Mouse (Mus musculus) spleen, adult 2 months (tissue): ENCODE measurements around the gene Pmf1. TPM values are rescaled to one million over a fixed set of nuclear protein-coding genes. Genes with fewer than 3 reads are reported as not detected.

ENCODE experiments used
- DNase-seq, 2 experiments: peaks; one replicate each; pipeline versions ENCODE4 v3.0.0 to v3.0.0-alpha.2; 2012 to 2021; ENCODE audit warnings: low spot score in 2 of 2, low read depth in 1 of 2
- H3K27ac ChIP-seq: fragments of 200-500 bp; 2 replicates; pipeline ENCODE4 v1.5.1; 2012; ENCODE audit warnings: low read length, inconsistent platforms; ENCODE audit not compliant: insufficient read depth
- H3K27me3 ChIP-seq: fragments of 200-500 bp; 2 replicates; pipeline ENCODE4 v1.6.1; 2012; ENCODE audit warnings: mild to moderate bottlenecking, moderate library complexity, low read length, inconsistent platforms; ENCODE audit not compliant: control insufficient read depth, insufficient read depth
- H3K36me3 ChIP-seq: fragments of 200-500 bp; 2 replicates; pipeline ENCODE4 v1.6.1; 2012; ENCODE audit warnings: mild to moderate bottlenecking, low read length, inconsistent platforms; ENCODE audit not compliant: control insufficient read depth, insufficient read depth
- H3K4me1 ChIP-seq: fragments of 200-500 bp; 2 replicates; pipeline ENCODE4 v1.6.1; 2011; ENCODE audit warnings: inconsistent platforms; ENCODE audit not compliant: control insufficient read depth, insufficient read depth, insufficient read length
- H3K4me3 ChIP-seq: fragments of 200-500 bp; 2 replicates; pipeline ENCODE4 v1.5.1; 2011; ENCODE audit warnings: mild to moderate bottlenecking, inconsistent platforms; ENCODE audit not compliant: insufficient read depth, insufficient read length; ENCODE audit errors: extremely low read depth
- CTCF ChIP-seq: fragments of 200-500 bp; IDR thresholded peaks from 2 replicates; pipeline ENCODE4 v1.5.1; 2011; ENCODE audit warnings: mild to moderate bottlenecking, inconsistent platforms; ENCODE audit not compliant: insufficient read depth, insufficient read length, insufficient replicate concordance; ENCODE audit errors: extremely low read depth
- POLR2A ChIP-seq: fragments of 200-500 bp; IDR thresholded peaks from 2 replicates; pipeline ENCODE4 v1.6.1; 2011; ENCODE audit warnings: low read depth, low read length, inconsistent platforms
- WGBS: fragments of 180-500 bp; shearing (Covaris S2); methylation state at CpG from one replicate; pipeline ENCODE4 v1.1.7; 2018; 5-methylcytosine and 5-hydroxymethylcytosine counted together
- polyA plus RNA-seq: library from polyadenylated mRNA; depleted of rRNA; stranded (reverse); fragments of >200 nt; gene quantifications from 2 replicates; pipeline ENCODE4 v1.2.3, GENCODE M21; 2012

Pmf1 gene
- polyA plus RNA-seq, 1 experiment: 67.6 TPM

- TF ChIP-seq CTCF (no peak), POLR2A (no peak)
- Histone ChIP-seq H3K4me3 (peak overlapping the region; percentile 32; the same call in 1 of the 2 replicates), H3K36me3 (no peaks in the 10 kb centered on the region), H3K4me1 (peaks cover 29% of the 10 kb centered on the region; the same call in 1 of the 2 replicates), H3K27me3 (no peaks in the 10 kb centered on the region), H3K27ac (peak overlapping the region; percentile 89)
- WGBS: 26% methylated on average over 9 of the region's 9 CpGs
- no peak for DNase-seq
Measured at GRCm38 (mm10) chr3:88454762-88455587, 44.8 kb upstream of the Pmf1 start.

DNA sequence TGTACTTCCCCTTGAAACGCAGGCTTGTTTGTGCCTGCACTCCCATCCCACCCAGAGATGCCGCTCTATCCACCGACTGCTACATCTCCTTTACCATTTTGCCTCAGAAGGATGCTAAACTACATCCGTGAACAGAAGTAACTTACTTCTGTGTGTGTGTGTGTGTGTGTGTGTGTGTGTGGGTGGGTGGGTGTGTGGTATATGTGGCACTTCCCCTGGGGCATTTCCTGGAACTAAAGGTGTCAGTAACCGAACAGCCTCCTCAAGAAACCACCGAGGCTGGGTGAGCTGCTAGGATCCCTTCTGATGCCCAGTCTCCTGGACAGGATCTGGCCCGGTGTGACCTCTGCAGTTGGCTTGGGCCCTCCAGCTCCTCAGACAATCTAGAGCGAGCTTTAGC lies 43.9 kb upstream of the Pmf1 start:
- peak; percentile 49 to 55 for DNase-seq
- Histone ChIP-seq H3K36me3 (no peaks in the 10 kb centered on the region), H3K4me3 (peak overlapping the region; percentile 32; the same call in 1 of the 2 replicates), H3K27me3 (no peaks in the 10 kb centered on the region), H3K4me1 (peaks cover 29% of the 10 kb centered on the region; the same call in 1 of the 2 replicates), H3K27ac (peak overlapping the region; percentile 89)
- 11% methylated on average over 8 of the region's 8 CpGs for WGBS
- peak; percentile 31 for TF ChIP-seq POLR2A
- TF ChIP-seq CTCF: no peak

DNA sequence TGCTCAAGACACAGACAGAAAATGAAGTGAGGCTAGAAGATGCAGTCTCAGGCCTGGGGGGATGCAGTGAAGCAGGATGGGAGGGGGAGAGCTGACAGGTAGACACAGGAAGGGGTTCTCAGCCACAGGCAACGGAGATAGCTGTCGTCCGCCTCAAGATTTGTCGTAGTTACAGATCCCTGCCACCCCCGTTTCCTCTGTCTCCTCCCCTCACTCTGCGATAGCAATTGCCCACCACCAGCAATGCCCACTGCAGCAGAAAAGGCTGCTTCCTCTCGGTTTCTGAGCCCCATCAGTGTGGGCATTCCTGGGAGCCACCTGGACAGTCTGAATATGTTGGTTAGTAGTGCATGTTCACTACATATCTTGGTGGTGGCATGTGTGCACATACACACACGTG lies 43.2 kb upstream of the Pmf1 start:
- Histone ChIP-seq H3K27ac (peak overlapping the region; percentile 79), H3K36me3 (no peaks in the 10 kb centered on the region), H3K4me1 (peaks cover 29% of the 10 kb centered on the region; the same call in 1 of the 2 replicates), H3K27me3 (no peaks in the 10 kb centered on the region), H3K4me3 (peak overlapping the region; percentile 27; the same call in 1 of the 2 replicates)
- 14% methylated on average over 8 of the region's 8 CpGs for WGBS
- peak in 1 of 2 experiments; percentile 32 for DNase-seq
- TF ChIP-seq POLR2A: peak; percentile 13; the same call in 1 of the 2 replicates
- no peak for TF ChIP-seq CTCF

- Histone ChIP-seq H3K27me3 (no peaks in the 10 kb centered on the region), H3K27ac (peak overlapping the region; percentile 79), H3K4me1 (peaks cover 29% of the 10 kb centered on the region; the same call in 1 of the 2 replicates), H3K36me3 (no peaks in the 10 kb centered on the region), H3K4me3 (0 out of 2 replicates have a peak overlapping the region, but pooled peaks have one; percentile 3)
- no peak for DNase-seq
- no peak for TF ChIP-seq CTCF
- TF ChIP-seq POLR2A: no peak
- 79% methylated on average over 6 of the region's 6 CpGs for WGBS
Measured at GRCm38 (mm10) chr3:88452716-88453115, 42.6 kb upstream of the Pmf1 start.

DNA sequence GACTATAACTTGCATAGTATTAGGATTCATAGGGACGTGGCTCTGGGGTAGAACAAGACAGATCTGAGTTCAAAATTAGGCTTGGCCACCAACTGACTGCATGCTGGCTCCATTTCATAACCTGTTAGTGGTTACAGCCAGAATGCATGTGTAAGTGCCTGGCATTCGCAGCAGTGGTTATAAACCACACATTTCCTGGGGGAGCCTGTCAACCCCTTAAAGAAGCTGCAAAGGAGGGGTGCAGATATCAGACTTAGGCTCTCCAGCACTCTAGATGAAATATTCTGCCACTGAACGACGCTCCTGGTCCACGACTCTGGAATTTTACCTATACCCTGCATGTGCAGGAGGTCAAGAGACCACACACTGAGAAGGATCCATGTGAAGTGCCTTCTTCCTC lies 42.1 kb upstream of the Pmf1 start:
- Histone ChIP-seq H3K27ac (peak overlapping the region; percentile 79), H3K4me1 (peaks cover 29% of the 10 kb centered on the region; the same call in 1 of the 2 replicates), H3K4me3 (no peak overlapping the region), H3K27me3 (no peaks in the 10 kb centered on the region), H3K36me3 (peaks cover 1% of the 10 kb centered on the region; the same call in 1 of the 2 replicates)
- DNase-seq: no peak
- WGBS: 32% methylated on average over 5 of the region's 5 CpGs
- TF ChIP-seq POLR2A (no peak), CTCF (no peak)

DNA sequence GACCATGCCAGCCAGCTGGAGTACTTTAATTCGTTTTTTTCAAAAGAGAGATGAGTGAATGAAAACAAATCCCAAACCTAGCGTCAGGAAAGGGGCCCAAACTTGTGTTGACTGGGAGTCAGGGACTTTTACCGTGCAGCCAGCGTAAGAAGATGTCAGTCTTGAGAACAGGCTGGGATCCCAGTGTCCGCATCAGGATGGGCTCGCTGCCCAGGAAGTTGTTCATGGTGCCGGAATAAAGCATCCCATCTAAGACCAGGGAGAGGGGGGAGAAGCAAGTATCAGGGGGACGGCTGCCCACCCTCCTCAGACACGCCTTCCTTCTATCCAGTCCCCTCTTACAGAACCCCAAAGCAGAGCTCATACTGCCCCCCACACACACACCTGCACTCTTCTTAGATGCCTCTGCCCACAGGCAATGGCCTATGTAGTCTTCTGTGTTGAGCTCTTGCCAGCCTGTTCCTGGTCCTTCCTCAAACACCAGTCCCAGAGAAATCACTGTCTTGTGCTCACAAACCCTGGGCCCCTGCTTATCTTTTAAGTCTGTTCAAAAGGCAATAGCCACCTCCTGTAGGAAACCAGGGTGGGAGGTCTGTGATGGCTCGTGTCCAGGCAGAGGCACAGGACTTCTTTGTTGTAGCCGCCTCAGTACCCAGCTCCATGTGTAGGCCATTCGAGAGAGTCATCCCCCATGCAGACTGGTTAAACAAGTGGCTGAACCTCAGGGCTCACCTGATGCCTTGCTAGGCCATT lies 40.4 kb upstream of the Pmf1 start:
- no peak overlapping the region for H3K27ac ChIP-seq
- TF ChIP-seq CTCF: no peak
- TF ChIP-seq POLR2A: no peak

More for the DNA sequence above, 40.4 kb upstream of the Pmf1 start:
- WGBS: 90% methylated on average over 12 of the region's 12 CpGs
- H3K27me3 ChIP-seq: no peaks in the 10 kb centered on the region
- H3K4me3 ChIP-seq: no peak overlapping the region
- H3K36me3 ChIP-seq: peaks cover 1% of the 10 kb centered on the region; the same call in 1 of the 2 replicates
- peaks cover 29% of the 10 kb centered on the region; the same call in 1 of the 2 replicates for H3K4me1 ChIP-seq
- no peak for DNase-seq
